Mouse (Mus musculus) cerebellum, postnatal 36 days (tissue): ENCODE measurements at regions not wholly inside any gene's neighbourhood (a gene's known extent, or its start where the extent isn't known, plus 50 kb on each side); places are given as distances from the start of the nearest gene placed in this dataset.

Experiments used
- DNase-seq, 2 experiments: peaks; one replicate each; pipeline ENCODE4 v3.0.0; 2021 to 2022; ENCODE audit warnings: mixed read lengths in 2 of 2

DNA sequence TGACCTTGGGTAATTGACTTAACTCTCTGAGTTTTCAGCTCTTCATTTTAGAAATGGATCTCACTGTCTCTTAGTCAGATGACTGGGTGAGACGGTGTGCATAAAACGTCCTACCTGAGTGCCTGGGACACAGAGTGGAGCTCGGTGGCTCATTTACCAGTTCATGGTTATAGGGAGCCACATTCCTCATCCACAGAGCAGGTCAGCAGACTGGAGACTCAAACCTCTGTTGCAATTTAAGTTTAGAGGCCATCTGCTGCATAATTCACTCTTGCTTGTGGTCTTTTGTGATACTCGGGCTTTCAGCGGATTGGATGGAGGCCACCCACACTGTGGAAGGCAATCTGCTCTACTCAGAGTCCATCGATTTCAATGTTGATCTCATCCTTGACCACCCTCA is 343.8 kb upstream of the Kif2a start:
- no peak for DNase-seq

- DNase-seq, result no peak
These were observed 343.3 kb upstream of the Kif2a start for GRCm38 (mm10) chr13:107365241-107365640.

DNA sequence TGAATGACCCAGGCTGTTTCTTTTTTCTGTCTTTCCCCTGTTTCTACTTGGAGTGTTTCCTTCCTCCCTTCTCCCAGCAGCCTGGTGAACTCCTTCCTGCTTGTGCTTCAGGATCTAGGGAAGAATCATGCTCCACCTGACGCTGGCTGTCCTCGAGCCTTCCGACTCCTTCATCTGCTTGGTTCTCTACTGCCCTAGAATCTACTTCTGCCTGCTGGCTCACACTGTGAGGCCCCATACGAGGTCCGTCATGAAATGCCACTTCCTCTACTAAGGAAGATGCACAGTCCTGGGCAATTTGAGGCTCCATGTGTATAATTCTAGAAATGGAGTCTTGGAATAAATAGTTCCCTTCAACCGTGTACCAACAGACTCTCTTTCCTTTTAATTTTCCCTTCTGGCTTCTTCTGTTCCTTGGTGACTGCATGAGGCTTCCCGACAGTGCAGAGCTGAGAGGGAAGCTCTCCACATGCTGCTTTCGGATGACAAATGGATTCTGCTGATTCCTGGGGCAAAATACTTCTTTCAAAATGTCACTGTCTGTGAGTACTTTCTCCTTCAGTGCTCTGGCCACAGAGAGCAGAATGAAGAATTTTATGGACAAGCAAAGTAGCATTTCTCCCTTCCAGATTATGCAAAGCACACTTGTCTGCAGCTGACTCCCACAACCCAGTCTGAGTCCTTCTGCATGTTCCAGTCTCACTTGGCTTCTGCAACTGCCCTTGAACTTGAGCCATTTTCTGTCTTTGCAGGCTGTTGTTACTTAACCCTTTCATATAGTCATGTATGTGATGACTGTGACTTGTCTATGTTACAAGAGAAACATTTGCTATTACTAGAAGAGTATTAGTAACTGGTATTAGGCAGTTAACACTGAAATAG is 341.1 kb upstream of the Kif2a start:
- DNase-seq, result no peak

DNA sequence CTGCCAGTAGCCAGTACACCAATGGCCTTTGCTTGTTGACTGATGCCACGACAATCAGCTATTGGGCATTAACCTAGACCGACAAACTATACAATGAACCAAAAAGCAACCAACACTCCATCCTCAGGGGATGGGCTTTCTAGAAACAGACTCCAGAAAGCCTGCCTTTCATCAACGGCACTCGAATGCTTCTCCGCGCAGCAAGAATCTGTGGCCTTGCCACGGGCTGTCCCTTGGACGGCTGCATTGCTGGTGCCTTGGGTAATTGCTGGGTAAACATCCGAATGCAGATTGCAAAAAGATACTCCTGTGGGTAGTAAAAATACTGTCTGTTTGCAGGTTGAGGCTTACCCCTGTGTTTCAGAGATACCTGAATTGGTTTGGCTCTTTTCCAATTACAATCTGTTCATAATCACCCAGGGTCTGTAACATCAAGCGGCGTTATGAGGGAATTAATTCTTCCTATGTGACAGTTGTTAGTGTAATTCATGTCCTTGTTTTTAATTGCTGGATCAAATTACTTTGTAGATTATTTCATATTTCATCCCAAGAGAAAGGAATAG is 319.0 kb upstream of the Kif2a start:
- DNase-seq, result no peak

- no peak for DNase-seq
These were observed 316.2 kb upstream of the Kif2a start for GRCm38 (mm10) chr13:107338111-107338510.

- DNase-seq, result no peak
These were observed 315.2 kb upstream of the Kif2a start for GRCm38 (mm10) chr13:107337111-107337510.

DNA sequence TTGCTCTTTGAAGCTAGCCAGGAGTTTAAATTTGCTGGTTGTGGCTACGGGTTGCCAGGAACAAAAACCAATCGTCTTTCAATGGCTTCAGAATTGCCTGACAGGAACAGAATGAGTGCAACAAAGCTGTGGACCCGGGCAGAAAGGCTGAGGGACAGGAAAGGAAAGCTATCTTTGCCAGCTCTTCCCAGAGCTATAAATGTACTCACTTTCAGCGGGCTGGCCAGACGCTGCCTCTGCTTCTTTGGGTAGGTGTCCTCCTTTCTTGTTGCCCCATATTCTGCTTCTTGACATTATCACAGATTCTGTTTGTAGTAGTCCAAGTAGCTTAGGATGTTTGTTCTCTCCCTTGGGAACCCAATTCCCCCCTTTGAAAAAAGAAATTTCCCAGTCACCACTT is 307.4 kb upstream of the Kif2a start:
- no peak for DNase-seq

- DNase-seq, result peak; percentile 81 to 84
These were observed 304.0 kb upstream of the Kif2a start for GRCm38 (mm10) chr13:107325707-107326495.

- no peak for DNase-seq
These were observed 292.8 kb upstream of the Kif2a start for GRCm38 (mm10) chr13:107314746-107315145.

- no peak for DNase-seq
These were observed 287.2 kb upstream of the Kif2a start for GRCm38 (mm10) chr13:107308958-107309639.

DNA sequence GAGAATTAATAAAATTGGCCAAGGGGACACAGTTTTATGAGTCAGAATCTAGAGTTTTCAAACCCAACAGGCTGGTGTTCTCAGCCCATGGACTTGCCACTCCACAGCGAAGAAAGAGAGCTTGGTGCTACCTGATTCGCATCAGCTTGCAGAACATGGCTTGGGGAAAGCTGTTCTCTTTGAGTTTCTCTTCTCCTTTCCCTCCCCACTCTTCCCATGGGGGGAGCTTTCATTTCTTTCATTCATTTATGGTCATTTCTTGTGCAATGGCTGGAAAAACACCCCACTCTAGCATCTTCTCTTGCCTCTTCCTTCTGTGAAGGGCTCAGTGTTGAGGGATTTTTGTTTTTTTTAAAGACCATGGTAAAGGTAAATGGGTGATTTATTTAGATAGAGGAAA is 286.5 kb upstream of the Kif2a start:
- DNase-seq, result no peak

DNA sequence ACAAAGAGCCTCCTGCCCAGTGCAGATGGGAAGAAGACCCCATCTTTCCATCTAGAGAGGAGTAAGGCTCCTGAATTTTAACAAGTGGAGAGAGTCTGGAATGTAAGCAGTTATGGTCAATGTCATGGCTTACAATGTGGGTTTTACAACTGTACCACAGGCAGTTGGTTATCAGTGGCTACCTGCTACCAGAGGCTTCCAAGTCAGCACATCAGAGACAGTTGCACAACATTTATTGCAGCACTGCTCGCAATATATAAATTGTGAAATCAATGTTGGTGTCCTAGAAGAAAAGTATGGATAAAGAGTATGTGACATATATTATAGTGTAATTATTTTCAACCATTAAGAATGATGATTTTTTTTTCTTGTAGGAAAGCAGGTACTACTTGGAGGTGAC is 285.0 kb upstream of the Kif2a start:
- DNase-seq, result no peak

- DNase-seq, result no peak
These were observed 284.3 kb upstream of the Kif2a start for GRCm38 (mm10) chr13:107306232-107306631.

DNA sequence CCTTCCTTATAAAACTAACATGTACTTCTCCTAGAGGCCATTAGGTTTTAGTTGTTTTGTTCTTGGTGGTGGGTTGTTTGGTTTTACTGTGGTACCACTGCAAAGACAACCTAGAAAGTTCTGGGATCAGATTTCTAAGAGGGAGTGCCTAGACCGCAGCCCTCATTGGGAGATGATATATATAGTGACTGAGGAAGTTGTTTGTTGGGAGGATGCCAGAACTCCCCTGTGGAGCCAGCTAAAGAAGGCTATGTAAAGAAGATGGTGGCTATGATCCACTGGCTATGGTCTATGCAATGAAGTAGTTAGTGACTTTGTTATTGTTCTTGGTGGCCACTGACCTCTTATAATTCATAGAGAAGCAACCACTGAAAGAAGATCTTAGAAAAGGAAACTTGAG is 283.8 kb upstream of the Kif2a start:
- DNase-seq, result no peak

DNA sequence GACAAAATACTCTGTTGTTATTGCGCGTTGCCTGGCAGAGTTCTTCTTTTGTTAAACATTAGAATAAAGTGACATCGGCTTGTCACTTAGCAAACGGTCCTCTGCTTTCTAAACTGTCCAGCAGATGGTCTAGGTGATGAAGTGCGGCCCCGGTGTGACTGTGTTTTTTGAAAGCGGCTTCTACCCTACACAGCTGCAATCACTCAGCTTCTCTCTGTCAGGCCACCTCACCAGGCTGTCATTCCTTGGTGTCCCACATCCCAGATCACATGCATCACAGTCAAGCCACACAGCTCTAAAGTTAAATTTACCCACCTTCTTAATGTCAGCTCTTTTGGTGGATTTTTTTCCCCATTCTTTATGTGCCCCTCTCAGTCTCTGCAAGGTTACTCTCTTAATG is 282.0 kb upstream of the Kif2a start:
- DNase-seq, result no peak

DNA sequence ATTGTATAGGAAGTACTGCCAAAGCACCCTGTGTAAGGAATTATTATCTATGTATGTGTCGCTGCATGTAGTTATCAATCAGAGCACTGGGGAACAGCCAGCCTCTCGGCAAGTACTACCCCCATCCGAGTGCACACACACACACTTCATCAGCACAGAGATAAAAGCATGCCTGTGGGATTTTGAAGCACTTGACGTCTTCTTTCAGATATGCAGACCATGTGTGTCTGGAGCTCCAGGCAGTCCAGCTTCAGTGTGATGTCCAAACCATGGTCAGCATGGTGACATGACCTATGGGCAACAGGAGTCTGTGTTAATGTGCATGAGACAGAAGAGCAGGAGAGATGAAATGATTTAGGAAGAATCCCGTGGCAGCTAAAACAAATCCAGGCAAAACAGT is 281.4 kb upstream of the Kif2a start:
- DNase-seq, result no peak

- DNase-seq, result no peak
These were observed 278.9 kb upstream of the Kif2a start for GRCm38 (mm10) chr13:107300792-107301191.

- no peak for DNase-seq
These were observed 242.7 kb upstream of the Kif2a start for GRCm38 (mm10) chr13:107264581-107264980.

GRCm38 (mm10) chr13:107261479-107262050 is 239.6 kb upstream of the Kif2a start:
- DNase-seq, result no peak

- DNase-seq, result no peak
These were observed 238.3 kb upstream of the Kif2a start for GRCm38 (mm10) chr13:107260274-107260673.

GRCm38 (mm10) chr13:107247792-107248505 is 226.0 kb upstream of the Kif2a start:
- no peak for DNase-seq
